Mouse (Mus musculus) induced T-regulatory cell, adult 2 months (primary cell): ENCODE data around the gene Gna15.

Source experiments
- DNase-seq: peaks from one replicate; pipeline ENCODE4 v3.0.0-alpha.2; 2012; ENCODE audit warnings: low read depth

Gene Gna15

DNA sequence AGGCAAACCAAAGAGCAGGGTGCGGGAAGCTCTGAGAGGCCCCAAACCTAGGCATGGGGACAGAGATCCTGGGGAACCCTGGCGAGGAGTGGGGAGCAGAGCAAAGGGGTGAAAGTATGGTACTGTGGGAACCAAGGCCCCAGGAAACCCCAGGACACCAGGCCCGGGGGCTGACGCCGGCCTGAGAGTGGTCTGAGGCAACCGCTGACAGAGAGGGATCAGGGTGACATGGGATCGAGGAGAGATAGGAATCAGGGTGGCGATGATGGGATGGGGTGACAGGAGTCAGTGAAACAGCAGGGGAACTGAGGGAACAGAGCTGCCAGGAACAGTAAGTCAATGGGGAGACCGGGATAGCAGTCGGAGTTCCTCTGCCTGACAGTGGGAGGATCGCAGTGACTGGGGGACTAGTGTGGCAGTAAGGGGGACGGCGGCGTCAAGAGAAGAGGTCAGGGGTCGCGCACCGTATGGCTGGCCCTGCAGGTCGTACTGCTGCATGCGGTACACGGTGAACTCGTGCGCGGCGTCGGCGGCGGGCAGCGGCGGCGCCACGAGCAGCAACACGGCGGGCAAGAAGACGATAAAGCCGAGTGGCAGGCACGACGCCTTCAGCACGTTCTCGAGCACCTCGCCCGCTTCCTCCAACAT, 28.3 kb downstream of the Gna15 start:
- DNase-seq, result no peak

DNA sequence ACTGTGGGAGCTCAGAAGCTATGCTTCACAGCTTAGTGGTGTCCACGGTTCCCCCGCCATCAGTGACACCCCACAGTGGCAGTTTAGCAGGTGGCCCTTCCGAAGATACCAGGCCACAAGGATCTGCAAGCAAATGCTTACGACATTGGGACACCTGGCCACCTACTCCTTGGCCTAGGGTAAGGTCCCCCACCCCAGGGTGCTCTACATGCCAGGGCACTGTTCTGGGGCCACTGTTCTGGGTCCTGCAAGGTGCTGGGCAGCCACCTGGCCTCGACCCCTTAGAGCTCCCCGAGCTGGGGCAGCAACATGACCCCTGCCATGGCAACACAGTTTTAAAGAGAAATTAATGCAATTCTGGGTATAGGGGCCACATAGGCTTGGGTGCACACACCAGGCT, 28.9 kb downstream of the Gna15 start:
- no peak for DNase-seq

DNA sequence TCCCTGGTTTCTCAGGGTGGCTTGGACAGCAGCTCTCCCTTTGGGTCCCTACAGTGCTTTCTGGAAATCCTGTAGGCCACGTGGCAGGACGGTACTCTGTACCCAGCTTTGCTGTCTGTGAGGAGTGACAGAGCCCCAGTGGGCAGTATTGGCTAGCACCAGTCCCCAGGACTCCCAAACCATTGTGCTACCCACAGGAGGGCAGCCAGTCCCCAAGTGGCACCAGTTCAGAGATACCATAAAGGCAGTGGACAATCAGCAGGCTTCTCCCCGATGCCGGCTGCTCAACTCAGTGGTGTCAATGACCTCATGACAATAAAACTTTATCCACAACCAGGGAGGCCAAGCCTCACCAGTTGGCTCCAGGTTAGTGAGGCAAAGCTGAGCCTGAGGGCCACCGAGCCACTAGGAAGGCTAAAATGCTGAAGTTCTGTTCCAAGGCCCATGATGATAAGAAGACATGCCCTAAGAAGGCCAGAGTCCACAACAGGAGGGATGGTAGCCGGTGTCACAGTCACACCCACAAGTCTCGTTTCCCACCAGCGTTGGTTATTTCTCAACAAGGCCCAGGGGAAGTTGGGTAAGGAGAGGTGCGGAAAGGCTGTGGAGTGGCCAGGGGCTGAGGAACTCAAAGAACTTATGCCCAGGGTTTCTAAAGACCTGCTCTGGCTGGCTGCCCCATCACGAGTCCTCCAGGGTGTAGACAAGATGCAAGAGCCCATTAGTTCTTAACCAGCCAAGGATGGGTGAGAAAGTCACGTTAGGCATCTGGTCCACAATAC, 29.6 kb downstream of the Gna15 start:
- peak; percentile 19 for DNase-seq

DNA sequence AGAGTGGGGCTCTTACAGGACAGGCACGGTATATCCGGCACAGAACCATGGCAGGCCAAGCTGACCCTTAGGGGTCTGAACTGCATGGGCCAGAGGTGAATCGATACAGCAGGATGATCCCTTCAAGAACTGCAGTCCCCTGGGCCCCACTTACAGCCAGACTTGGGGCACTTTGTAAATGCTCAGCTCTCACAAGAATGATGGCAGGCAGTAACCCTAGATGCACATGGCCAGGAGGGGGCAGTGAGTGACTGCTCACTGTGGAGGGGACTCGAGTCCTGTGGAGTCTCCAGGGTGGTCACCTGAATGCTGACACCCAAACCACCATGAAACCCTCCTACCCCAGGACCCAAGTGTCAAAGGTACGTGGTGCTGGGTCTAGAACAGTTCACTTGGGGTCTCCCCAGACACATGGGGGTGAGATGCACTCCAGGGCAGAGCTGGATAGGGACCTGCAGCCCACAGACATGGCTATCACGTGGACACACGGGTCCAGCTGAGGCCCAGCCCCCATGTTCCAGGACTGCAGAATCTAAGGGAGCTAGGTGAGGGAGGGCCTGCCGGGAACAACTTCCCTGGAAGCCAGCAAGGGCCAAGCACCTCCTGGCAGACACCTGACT, 30.3 kb downstream of the Gna15 start:
- peak; percentile 67 for DNase-seq

DNA sequence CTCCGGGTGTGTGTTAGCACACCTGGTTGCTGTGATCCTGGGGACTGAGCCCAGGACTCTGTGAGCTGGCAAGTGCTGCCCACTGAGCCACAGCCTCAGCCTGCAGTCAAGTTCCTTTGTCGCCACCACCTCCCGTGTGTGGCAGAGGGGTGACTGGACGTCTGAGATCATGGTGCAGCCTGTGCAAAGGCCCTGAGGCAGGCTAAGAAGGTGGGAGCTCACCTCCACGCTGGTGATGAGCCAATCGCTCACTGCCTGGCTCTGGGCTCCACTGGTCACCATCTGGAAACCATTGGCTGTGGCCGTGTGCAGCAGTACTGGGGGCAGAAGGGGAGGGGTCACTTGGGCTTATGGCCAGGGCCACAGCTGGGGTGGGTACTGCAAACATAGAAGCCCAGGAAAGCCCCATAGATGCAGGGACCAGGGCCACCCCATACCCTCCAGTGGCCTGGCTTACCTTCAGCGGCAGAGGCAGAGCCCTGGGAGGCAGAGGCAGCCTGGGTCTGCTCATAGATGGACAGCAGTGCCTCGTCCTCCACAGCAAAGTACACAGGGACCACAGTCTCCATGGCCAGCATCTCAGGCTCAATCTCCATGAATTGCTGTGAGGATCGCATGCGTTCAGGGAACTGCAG, 31.3 kb downstream of the Gna15 start:
- DNase-seq, result no peak

DNA sequence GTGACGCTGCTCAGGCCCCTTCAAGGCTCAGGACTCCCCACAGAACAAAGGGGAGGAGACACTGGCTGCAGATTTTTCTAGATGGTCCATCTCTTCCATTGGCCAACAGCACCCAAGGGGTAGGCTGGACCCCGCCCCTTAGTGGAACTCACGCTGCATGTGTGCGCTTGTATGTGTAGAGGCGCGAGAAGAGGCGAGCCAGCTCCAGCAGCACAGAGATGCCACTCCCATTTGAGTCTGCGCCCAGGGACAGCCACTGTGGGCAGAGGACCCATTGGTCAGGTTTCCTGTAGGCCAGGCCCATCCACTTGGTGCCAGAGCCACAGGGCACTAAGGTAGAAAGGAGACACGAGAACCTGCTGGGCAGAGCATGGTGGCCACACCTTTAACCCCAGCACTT, 33.0 kb downstream of the Gna15 start:
- no peak for DNase-seq

DNA sequence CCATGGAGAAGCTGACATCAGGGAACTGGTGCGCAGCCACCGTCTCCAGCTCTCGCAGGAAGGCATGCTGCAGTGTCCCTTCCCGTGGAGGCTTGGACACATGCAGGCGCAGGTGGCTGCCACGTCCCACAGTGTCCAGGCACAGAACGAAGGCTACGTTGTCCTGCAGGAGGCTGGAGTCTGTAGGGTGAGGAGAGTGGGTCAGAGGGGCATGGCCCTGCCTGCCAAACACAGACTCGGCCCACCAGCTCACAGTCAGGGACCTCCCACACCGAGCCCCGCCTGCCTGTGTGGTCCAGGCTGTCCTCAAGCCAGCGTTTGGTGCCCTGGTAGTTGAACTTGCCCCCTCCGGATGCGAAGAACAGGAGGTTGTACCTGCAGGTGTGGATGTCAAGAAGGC, 34.1 kb downstream of the Gna15 start:
- DNase-seq, result no peak

DNA sequence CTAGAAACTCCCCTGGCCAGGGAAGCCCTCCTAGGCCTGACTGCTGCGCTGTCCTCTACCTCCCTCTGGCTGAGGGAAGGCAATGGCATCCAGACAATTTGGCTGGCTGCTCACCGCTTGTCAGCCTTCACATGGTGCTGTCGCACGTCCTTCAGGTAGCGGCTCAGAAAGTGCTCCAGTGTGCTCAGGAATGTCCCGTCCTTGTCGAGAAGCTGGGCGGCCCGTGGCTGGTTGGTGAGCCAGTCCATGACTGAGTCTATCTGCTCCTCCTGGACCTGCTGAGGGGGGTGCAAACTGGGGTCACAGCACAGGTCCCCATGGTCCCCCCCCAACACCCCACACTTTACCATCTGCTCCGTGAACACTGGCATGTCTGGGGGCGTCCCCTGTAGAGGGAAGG, 35.9 kb downstream of the Gna15 start:
- DNase-seq, result no peak

DNA sequence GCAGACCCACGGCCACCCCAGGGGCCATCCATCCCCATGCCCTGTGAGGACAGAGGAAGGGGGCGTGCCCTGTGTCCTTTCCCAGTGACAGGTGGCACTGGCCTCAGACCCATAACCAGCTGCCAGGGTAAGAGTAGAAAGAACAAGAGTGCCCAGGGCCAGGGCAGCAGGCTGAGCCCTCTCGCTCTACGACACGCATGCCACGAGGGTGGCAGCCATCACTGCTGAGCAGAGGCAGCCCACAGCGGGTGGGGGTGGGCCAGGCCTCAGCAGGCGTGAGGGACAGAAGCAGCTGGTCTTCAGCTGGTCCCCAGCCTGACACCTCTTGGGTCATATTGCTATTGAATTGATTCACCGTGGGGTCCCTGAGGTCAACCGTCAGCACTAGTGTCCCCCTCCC, 37.5 kb downstream of the Gna15 start:
- DNase-seq, result no peak

DNA sequence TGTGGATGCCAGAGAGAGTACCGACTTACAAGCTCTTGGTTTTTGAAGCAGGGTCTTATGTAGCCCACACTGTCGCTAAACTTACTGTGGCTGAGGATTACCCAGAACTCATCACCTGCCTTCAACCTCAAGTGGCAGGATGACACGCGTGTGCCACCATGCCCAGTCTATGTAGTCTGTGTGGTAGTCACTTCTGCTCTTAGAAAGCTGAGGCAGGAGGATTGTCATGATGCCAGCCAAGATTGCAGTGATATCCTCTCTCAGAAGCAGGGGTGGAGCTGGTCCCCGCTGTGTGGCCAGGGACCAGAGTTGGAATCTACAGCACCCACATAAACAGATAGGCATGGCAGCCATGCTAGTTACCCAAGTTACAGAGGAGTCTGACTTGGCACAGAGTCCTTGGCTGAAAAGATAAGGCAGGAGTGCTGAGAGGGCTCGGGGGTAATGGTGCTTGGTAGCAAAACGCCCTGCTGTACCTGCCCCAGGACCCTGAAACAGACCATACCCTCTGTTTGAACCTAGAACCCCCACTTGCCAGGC, 38.5 kb downstream of the Gna15 start:
- DNase-seq, result no peak

DNA sequence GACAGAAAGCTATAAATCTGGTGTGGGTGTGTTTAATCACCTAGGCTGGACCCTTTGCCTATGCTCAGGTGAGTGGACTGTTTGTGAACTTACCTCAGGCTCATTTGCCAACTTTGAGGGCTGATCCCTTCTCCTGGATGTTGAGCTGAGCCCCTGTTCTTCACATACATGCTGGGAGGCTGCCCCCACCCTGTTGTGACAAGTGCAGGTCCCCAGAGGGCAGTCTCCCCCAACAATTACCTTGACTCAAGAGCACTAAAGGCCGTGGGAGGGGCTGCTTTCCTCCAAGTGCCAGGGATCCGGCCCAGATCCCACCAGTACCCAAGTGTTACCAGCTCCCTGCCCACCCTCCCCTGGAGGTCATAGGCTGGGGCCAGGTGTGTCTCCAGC, 39.0 kb downstream of the Gna15 start:
- peak; percentile 68 for DNase-seq

DNA sequence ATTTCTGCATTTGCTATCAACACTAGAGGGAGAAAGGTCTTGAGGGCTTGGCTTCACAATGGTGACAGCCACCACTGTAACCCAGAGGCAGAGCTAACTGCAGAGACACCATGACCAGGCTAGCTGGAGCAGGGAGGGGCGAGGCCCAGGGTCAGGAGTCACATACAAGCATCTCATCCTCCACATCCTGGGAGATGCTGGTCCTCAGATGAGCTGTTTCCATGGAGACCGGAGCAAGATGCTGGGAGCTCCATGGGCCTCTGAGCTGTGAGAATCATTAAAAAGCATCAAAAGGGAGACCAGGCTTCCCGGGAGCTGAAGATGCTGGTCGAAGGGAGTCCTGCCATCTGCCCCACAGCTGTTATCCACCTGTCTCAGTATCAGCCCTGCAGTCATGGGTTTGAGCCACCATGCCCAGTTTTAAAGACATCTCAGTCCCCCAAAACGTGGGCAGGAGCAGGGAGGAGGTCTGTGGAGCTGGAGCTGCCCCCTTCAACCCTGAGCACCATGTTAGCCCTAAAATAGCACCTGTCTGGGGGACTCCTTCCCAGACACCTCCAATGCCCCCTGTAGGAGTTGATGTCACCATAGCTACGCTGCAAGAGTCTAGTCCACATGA, 39.5 kb downstream of the Gna15 start:
- DNase-seq, result no peak

DNA sequence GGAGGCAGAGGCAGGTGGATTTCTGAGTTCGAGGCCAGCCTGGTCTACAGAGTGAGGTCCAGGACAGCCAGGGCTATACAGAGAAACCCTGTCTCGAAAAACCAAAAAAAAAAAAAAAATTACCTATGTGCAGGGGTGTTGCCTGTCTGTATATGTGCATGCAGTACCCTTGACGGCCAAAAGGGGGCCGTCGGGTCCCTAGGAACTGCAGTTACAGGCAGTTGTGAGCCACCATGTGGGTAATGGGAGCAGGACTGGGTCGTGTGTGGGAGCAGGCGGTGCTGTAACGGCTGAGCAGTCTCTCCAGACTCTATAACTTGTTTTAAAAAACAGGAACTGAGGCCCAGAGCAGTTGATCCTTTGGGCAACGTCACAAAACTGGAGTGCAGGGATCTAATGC, 40.0 kb downstream of the Gna15 start:
- DNase-seq, result peak; percentile 79

DNA sequence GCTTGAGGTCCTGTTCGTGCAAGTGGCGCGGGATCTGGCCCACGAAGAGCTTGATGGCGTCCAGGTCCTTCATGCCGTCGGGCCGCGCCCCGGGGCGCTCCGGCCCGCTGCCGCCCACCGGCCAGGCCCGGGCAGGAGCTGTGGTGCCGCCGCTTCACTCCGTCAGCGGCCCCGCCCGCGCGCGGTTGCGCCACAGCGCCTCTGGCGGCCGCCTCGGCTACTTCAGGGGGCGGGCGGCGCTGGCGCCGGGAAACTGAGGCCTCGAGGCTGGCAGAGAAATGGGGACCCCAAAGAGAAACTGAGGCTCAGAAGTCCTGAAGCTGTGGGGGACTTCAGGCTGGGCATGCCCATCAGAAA, 41.5 kb downstream of the Gna15 start, which contains the start of gene Celf5:
TSS of gene Celf5 (minus strand) at position 177 of the 357 bp plus-strand sequence.
- peak; percentile 76 for DNase-seq

DNA sequence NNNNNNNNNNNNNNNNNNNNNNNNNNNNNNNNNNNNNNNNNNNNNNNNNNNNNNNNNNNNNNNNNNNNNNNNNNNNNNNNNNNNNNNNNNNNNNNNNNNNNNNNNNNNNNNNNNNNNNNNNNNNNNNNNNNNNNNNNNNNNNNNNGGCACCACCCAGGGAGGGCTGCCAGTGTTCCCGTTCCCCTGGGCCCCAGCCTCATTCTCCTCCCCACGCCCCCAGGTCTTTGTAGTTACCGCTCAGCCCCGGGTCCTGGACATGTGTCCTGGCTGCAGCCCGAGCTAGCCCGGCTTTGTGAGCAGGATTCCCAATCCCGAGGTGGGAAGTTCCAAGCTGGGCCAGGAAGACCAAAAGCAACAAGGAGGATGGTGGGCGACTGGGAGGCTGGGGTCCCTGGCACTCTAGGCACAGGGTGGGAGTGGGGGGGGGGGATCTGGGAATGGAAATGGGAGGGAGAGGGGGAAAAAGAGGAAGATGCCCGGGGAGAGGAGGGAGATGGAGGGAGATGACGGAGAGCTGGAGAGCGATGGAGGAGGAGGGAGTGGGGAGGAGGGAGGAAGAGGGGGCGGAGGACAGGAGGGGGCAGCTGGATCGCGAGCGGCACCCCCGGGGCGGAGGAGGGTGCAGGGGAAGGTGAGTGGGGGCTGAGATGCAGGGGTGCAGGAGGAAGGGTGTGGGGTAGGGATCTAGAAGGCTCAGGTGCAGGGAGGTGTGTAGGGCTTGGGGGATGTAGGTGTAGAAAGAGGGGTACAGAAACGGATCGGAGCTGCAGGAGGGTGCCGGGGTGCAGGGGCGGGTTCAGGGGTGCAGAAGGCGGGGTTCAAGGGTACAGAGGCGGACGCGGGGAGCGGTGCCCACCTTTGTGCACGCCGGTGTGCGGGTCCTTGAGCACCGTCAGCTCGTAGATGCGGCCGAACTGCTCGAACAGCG, 42.2 kb downstream of the Gna15 start:
- no peak for DNase-seq

DNA sequence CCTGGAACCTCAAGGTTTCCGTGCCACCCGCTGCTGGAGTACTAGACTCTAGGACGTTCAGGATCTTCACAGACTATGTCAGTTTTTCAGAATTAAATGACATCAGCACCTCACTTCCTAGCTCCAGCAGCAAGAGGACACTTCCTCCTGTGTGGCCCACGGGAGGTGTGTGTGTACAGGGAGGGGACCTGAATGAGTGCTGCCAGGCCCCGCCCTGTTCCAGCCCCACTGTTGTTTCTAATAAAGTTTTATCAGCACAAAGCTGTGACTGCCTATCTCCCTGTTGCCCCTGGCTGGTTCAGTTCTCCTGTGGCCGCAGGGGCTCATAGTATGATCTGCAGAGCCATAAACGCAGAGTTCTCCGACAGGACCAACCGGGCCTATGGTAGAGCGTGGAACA, 49.6 kb downstream of the Gna15 start:
- no peak for DNase-seq

DNA sequence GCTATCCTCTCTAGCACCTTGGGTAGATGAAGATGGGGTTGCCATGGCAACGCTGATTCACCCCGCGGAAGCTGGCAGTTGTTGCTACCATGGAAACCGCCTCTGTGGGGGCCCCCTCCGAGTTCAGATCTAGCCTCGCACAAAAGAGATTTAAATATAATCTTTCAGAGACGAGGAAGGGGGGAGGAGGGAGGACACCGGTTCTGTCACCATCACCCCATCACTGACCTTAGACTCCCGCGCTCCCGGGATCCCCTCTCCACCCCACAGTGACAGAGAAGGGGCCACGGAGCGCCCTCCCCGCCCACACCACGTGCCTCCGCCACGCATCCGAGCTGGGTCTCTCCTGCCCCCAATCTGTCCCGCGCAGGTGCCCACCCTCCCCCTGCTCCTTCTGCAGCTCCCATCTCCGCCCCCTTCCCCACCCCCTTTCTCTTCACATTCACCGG, 51.0 kb downstream of the Gna15 start:
- peak; percentile 90 for DNase-seq

DNA sequence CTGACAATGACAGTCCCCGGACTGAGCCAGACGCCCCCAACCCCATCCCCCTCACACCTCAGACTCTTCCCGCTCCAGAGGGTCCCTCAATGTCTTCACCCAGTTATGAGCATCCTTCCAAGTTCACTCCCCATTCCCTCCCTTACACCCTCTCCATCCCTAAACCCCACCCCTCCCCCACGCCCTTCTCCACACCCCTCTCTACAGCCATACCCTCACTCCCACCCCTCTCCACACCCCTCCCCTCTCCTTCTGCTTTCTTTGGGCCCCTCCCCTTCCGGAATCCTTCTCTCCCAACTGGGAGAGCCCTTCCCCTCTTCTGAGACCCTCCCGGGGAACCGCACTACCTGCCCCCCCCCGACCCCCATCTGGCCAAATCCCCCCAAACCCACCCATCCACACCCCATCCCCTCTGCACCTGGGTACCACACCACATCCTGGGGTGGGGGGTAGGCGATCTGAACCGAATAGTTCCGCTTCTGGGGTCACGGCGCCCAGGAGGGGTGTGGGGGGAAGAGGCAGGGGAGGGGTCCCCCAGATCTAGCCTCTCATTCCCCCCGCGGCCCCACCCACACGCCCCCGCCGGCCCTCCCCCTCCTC, 51.5 kb downstream of the Gna15 start:
- no peak for DNase-seq

DNA sequence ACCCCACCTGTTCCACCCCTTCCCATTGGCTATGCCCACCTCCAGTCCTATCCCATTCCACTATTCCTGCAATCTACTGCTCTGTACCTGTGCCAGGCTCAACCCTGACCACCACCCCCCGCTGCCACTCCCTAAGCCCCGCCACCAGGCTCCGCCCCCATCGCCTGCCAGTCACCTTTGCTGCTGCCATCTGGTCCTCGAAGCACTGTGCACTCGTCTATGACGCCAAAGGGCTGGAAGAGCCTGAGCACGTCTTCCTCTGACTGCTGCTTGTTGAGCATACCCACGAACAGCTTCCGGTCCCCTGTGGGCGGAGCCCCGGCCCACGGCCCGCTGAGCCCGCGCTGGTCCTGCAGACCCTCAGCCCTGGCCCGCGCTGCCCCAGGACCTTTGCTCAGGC, 53.6 kb downstream of the Gna15 start:
- peak; percentile 78 for DNase-seq

DNA sequence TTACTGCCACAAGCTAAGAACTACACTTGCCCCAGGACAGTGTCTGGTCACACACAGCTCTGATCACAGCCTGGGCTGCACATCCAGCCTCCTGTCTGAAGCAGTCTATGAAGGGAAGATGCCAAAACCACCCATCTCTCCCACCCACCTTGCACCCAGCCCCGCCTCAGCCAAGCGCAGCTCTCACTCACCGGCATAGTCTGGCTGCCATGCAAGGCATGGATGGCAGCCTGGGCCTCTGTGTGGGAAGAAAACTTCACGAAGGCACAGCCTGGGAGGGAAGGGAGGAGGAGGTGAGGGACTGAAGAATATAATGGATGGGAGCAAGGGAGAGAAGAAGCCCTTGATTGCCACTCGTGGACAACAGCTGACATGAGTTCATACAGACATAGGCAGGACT, 54.8 kb downstream of the Gna15 start:
- no peak for DNase-seq
